Mouse (Mus musculus) forebrain, embryonic 15.5 days (tissue): ENCODE data around the gene Macrod2. TPM values are rescaled to one million over a fixed set of nuclear protein-coding genes. Genes with fewer than 3 reads are reported as not detected.
A peak's percentile ranks its signal among the peaks of the same experiment; 100 is the strongest.

Experiments used
- ATAC-seq: fragments of 200-750 bp; cut with Nextera tagmentation; replicated peaks from 2 replicates; pipeline ENCODE4 v1.8.0; 2017; ENCODE audit warnings: mild to moderate bottlenecking, moderate TSS enrichment, moderate library complexity
- H3K27ac ChIP-seq: fragments of 300-500 bp; sonication (generic); replicated peaks from 2 replicates; pipeline ENCODE4 v1.5.1; 2015; ENCODE audit warnings: mild to moderate bottlenecking, inconsistent platforms
- H3K27me3 ChIP-seq: fragments of 300-500 bp; sonication (generic); 2 replicates; pipeline ENCODE4 v1.6.1; 2015; ENCODE audit warnings: inconsistent platforms
- H3K36me3 ChIP-seq: fragments of 300-500 bp; sonication (generic); 2 replicates; pipeline ENCODE4 v1.6.1; 2015; ENCODE audit warnings: mild to moderate bottlenecking, inconsistent platforms
- H3K4me1 ChIP-seq: fragments of 300-500 bp; sonication (generic); 2 replicates; pipeline ENCODE4 v1.6.1; 2015; ENCODE audit warnings: inconsistent platforms
- H3K4me2 ChIP-seq: fragments of 300-500 bp; sonication (generic); replicated peaks from 2 replicates; pipeline ENCODE4 v1.6.1; 2015; ENCODE audit warnings: mild to moderate bottlenecking, inconsistent platforms
- H3K4me3 ChIP-seq: fragments of 300-500 bp; sonication (generic); 2 replicates; pipeline ENCODE4 v1.5.1; 2015; ENCODE audit warnings: mild to moderate bottlenecking, inconsistent platforms
- H3K9ac ChIP-seq: fragments of 300-500 bp; sonication (generic); replicated peaks from 2 replicates; pipeline ENCODE4 v1.6.1; 2015; ENCODE audit warnings: mild to moderate bottlenecking, inconsistent platforms
- H3K9me3 ChIP-seq: fragments of 300-500 bp; sonication (generic); 2 replicates; pipeline ENCODE4 v1.6.1; 2016; ENCODE audit warnings: inconsistent platforms
- WGBS: fragments of 180-500 bp; shearing (Covaris S2); methylation state at CpG from one replicate; pipeline ENCODE4 v1.1.7; 2015; ENCODE audit warnings: mixed read lengths; 5-methylcytosine and 5-hydroxymethylcytosine counted together
- polyA plus RNA-seq: library from polyadenylated mRNA; unstranded; fragments of >200 nt; fragmentation: Nextera tagmentation; extraction: Ambion mirVana; gene quantifications from 2 replicates; pipeline ENCODE4 v1.2.1, GENCODE M21; 2015

The Macrod2 gene
- polyA plus RNA-seq, 1 experiment from 2014 or later, result 93.1 TPM

DNA sequence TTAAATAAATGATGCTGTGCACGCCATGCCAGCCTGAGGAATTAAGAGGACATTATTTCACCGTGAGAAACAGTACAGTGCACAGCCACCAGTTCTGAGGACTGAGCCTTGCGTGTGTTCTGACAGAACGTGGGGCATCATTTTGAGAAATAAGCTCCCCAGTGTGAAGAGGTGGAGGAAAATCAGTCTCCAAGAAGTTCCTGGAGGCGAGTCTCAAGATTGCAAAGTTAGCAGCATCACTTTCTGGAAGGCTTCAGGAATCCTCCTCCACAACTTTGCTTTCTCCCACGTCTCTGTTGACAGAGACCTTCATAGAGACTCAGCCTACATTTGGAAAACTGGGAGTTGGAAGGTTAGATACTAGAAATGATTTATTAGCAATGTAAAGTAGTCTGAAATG is 932.2 kb downstream of the Macrod2 start:
- 88% methylated on average over 6 of the region's 6 CpGs for WGBS
- no peaks in the 10 kb centered on the region; the same call in 1 of the 2 replicates for H3K4me1 ChIP-seq
- H3K9ac ChIP-seq, result no peak overlapping the region
- H3K36me3 ChIP-seq, result no peaks in the 10 kb centered on the region
- H3K9me3 ChIP-seq, result no peaks in the 10 kb centered on the region
- ATAC-seq, result no peak
- H3K4me3 ChIP-seq, result no peak overlapping the region
- no peaks in the 10 kb centered on the region for H3K27me3 ChIP-seq
- no peak overlapping the region for H3K27ac ChIP-seq
- H3K4me2 ChIP-seq, result no peak overlapping the region

DNA sequence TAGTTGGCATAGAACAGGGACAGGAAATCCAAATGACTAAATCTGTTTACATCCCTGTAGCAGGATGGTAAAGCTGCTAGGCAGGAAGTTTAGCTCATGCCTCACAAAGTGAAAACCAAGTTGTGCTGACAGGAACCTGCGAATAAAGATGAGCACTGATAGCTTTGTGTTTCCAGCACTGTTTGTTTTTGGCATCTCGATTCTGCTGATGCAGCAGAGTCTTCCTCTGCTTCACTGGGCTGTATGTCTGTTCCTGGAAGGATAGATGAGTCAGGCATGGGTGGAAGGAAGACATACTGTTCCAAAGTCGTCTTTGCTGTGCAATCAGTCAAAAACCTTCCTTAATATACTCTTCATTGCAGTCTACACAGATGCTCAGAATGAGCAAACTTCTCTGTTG is 942.6 kb downstream of the Macrod2 start:
- Histone ChIP-seq H3K9me3 (no peaks in the 10 kb centered on the region), H3K36me3 (no peaks in the 10 kb centered on the region), H3K4me2 (no peak overlapping the region), H3K4me1 (no peaks in the 10 kb centered on the region), H3K27ac (no peak overlapping the region), H3K27me3 (no peaks in the 10 kb centered on the region), H3K9ac (no peak overlapping the region), H3K4me3 (no peak overlapping the region)
- WGBS, result 83% methylated on average over 3 of the region's 3 CpGs
- no peak for ATAC-seq

DNA sequence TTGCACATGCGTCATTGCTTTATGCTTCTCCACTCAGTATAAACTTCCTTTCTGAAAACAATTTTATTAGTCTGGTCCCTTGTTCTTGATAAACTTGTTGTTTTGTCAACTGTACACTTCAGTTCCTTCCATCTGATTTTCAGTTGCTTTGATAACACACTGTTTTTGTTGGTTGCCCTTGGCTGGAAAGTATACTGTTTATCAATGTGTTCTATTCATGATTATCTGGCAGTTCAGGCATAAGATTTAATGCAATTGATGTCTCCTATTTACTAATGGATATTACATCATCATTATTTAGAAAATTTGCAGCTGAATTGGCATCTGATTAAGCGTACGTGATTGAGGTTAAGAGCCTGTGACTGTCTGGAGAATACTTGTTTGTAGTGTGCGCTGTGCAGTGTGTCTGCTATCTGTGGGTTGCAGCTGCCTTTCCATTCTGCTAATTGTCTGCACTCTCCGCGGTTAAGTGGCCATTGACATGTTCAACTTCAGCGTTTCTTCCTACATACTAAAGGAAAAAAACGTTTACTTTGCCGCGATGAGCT is 949.0 kb downstream of the Macrod2 start:
- peak; percentile 92 for ATAC-seq
- Histone ChIP-seq H3K9ac (no peak overlapping the region), H3K4me1 (peaks cover 4% of the 10 kb centered on the region; the same call in 1 of the 2 replicates), H3K36me3 (no peaks in the 10 kb centered on the region), H3K27me3 (no peaks in the 10 kb centered on the region), H3K27ac (no peak overlapping the region), H3K4me3 (no peak overlapping the region), H3K4me2 (no peak overlapping the region), H3K9me3 (no peaks in the 10 kb centered on the region)
- 34% methylated on average over 10 of the region's 10 CpGs for WGBS

DNA sequence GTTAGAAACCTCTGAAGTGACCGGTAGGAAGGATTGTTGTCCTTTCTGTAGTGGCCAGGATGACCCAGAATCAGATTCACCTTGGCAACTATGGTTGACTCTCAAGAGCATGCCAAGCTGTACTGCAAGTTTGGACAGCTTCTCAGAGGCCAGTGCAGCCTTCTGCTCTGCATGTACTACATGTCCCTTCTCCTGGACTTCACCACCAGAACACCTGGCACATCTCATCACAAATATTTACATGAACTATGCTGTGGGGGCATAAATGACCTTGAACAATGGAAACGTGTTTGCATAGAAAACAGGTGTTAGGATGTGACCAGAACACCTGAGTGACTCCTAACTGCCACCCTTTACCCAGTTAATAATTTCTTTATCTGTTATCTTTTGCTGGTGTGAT is 957.5 kb downstream of the Macrod2 start:
- Histone ChIP-seq H3K27me3 (no peaks in the 10 kb centered on the region), H3K27ac (no peak overlapping the region), H3K4me1 (no peaks in the 10 kb centered on the region), H3K4me3 (no peak overlapping the region), H3K36me3 (no peaks in the 10 kb centered on the region), H3K9ac (no peak overlapping the region), H3K9me3 (no peaks in the 10 kb centered on the region), H3K4me2 (no peak overlapping the region)
- no peak for ATAC-seq
- 84% methylated on average over 2 of the region's 2 CpGs for WGBS

DNA sequence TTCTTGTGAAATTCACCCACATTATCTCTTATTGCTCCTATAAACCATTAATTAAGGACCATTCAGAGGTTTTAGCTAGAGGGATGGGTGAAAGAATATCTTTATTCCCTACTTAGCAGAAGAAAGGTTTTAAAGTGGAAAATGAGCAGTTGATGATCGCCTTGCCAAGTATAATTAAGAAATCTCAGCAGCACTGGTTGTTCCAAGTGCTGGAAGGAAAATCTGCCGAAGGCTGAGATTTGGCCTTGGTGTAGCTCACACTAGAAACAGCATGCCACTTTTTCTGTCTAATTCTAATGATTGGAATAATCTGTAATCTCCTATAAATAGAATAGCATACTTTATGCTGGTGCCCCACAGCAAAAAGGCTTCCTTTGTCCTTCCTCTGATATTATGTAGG is 993.5 kb downstream of the Macrod2 start:
- Histone ChIP-seq H3K4me3 (no peak overlapping the region), H3K9me3 (no peaks in the 10 kb centered on the region), H3K27me3 (no peaks in the 10 kb centered on the region), H3K36me3 (no peaks in the 10 kb centered on the region), H3K9ac (no peak overlapping the region), H3K27ac (no peak overlapping the region), H3K4me1 (peaks cover 8% of the 10 kb centered on the region), H3K4me2 (no peak overlapping the region)
- WGBS, result 47% methylated on average over 2 of the region's 2 CpGs
- no peak for ATAC-seq

DNA sequence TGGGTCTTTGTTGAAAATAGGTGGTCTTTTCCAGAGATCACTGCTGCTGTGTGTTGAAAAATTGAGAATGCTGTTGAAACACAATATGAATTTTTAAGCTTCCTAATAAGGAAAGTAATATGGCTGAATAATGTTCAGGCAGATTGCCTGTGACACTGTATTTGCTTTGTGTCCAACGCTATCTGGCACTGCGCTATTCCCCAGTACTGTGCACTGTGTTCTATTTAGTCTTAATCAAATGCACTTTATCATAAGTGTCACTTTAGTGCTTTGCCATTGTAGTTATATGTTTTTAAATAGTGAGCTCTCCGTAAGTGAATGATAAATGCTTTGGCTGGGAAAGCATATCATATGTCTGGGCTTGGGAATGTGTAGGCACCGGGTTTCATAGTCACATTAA is 996.1 kb downstream of the Macrod2 start:
- Histone ChIP-seq H3K9ac (no peak overlapping the region), H3K4me1 (peaks cover 8% of the 10 kb centered on the region), H3K36me3 (no peaks in the 10 kb centered on the region), H3K4me2 (no peak overlapping the region), H3K27me3 (no peaks in the 10 kb centered on the region), H3K4me3 (no peak overlapping the region), H3K9me3 (no peaks in the 10 kb centered on the region), H3K27ac (no peak overlapping the region)
- no peak for ATAC-seq
- 90% methylated on average over 4 of the region's 4 CpGs for whole genome bisulfite sequencing

DNA sequence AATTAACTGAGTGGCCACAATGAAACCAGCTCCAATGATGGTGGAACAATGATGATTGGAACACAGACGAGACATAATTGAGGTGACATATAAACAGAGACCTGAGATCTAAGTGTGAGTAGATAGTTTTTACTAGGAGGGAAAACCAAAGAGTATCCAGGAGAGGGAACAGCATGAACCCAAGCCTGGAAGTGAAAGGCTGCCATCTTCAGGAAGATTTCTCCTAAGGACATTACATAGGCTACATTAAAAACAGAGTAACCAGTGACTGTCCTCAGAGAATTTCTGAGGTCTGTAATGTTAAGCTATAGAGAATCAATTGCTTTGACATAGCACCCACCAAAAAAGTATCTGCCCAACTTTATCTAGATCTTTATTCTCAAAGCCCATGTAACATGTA is 999.7 kb downstream of the Macrod2 start:
- Histone ChIP-seq H3K27ac (no peak overlapping the region), H3K9ac (no peak overlapping the region), H3K27me3 (no peaks in the 10 kb centered on the region), H3K4me3 (no peak overlapping the region), H3K4me2 (no peak overlapping the region), H3K9me3 (no peaks in the 10 kb centered on the region), H3K36me3 (no peaks in the 10 kb centered on the region), H3K4me1 (no peaks in the 10 kb centered on the region)
- no peak for ATAC-seq
- 47% methylated on average over 1 of the region's 1 CpGs for WGBS

DNA sequence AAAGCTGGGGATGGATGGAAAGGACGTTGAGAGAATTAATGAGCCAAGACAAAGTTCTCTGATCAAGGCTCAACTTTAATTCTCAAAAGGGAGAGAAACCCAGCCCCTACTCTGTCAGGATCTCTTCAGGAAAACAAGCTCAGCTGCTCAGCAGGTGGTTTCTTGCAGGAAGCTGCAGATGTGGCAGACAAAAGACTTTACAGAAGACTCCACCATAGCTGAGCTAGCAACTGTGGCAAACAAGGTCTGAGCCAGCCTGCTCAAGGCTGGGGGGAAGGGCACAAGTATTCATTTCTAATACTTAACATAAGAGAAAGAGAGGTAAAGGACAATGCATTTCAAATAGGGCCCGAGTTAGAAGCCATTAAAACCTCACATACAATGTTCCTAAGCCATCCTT is 1013.7 kb downstream of the Macrod2 start:
- no peaks in the 10 kb centered on the region for H3K27me3 ChIP-seq
- no peaks in the 10 kb centered on the region for H3K4me1 ChIP-seq
- H3K36me3 ChIP-seq, result no peaks in the 10 kb centered on the region
- H3K4me2 ChIP-seq, result no peak overlapping the region
- no peaks in the 10 kb centered on the region for H3K9me3 ChIP-seq
- no peak overlapping the region for H3K4me3 ChIP-seq
- no peak overlapping the region for H3K9ac ChIP-seq
- no peak for ATAC-seq
- no peak overlapping the region for H3K27ac ChIP-seq
- 10% methylated on average over 2 of the region's 2 CpGs for WGBS

DNA sequence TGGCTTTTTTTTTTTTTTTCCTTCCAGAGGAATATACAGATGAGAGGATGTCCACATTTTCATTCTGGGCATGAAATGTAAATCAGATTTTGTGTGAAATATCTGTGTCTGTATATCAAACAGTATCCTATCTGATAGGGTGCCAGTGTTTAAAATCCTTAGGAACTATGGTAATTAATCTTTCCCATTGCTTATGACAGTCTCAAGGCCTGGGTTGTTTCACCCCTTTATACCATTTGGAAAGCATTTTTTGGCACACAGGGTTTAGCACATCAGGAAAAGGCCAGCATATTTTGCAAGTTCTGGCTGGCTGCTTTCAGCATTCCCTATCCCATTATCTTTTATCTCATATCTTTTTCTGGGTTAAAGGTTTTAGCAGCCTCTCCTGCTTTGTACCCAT is 1021.3 kb downstream of the Macrod2 start:
- Histone ChIP-seq H3K27ac (no peak overlapping the region), H3K9me3 (no peaks in the 10 kb centered on the region), H3K36me3 (no peaks in the 10 kb centered on the region), H3K4me1 (peaks cover 9% of the 10 kb centered on the region; the same call in 1 of the 2 replicates), H3K9ac (no peak overlapping the region), H3K27me3 (no peaks in the 10 kb centered on the region), H3K4me2 (no peak overlapping the region), H3K4me3 (no peak overlapping the region)
- ATAC-seq, result no peak

DNA sequence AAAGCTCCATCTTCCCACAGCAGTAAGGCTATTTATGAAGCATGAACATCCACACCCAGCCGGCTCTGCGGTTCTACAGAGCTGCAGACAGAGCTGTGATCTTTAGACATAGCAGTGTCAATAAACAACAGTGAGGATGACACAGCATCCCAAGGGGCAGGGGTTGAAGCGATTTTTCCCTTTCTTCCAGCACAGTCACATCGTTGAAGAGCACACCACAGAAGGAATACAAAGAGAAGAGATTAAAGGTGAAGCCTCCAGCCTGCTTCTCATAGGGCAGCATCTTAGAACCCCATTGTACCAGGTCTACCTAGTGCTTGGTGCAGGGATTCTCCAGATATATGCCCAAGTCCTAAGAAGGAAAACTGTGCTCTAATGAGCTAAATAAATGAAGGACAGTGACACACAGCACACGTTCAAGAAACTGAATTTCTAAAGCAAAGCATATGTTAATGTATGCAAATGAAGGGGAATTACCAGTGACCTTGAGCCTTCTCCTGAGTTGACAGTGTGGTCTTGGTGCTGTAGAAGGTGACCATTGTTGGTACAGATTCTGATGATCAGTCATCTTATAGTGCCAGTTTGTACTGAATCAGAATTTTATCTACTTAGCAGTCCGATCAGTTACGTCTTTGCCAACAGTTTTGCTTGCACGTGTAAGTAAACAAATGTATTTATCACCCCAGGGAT is 1021.9 kb downstream of the Macrod2 start:
- Histone ChIP-seq H3K4me2 (no peak overlapping the region), H3K9ac (no peak overlapping the region), H3K27me3 (no peaks in the 10 kb centered on the region), H3K4me3 (no peak overlapping the region), H3K27ac (no peak overlapping the region), H3K9me3 (no peaks in the 10 kb centered on the region), H3K36me3 (no peaks in the 10 kb centered on the region), H3K4me1 (peaks cover 9% of the 10 kb centered on the region; the same call in 1 of the 2 replicates)
- 0 out of 2 replicates have a peak, but pooled peaks have one; percentile 11 for ATAC-seq
- 49% methylated on average over 8 of the region's 8 CpGs for WGBS

DNA sequence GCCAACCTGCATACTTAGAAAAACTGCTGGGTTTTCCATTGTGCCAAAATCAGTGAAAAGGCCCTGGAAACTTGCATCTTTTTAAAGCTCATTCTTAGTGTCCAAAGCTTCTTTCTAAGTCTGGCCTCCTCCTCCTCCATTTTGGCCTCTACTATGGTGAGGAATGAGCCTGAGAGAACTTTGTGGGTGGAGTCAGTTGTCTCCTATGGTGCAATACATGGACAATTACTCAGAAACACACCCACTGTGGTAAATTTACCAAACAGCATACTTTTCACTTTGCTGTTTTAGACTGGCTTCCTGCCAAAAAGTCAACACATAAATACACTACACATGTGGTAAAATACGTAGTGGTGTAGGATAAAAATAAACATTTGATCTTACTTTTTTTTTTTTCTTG is 1024.7 kb downstream of the Macrod2 start:
- 43% methylated on average over 1 of the region's 1 CpGs for WGBS
- no peaks in the 10 kb centered on the region for H3K9me3 ChIP-seq

DNA sequence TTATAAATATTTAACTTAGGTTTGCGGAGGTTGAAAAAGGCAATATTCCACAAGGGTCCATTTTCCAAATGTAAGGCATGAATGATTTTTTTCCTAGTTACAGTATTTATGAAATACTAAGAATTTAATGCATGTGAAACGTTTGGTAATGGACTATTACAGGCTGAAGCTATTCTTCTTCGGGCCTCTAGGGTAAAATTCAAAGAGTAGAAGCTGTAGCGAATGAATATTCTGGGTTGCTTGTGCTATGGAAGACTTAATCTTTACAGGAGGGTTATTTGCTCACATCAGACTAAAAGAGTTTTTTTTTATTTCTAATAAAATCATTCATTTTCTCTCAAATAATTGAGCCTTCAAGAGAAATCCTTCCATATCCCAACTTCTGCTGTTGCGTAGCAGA is 1039.0 kb downstream of the Macrod2 start:
- no peak for ATAC-seq
- no peak overlapping the region for H3K4me2 ChIP-seq
- H3K9me3 ChIP-seq, result no peaks in the 10 kb centered on the region
- no peak overlapping the region for H3K4me3 ChIP-seq
- no peaks in the 10 kb centered on the region for H3K36me3 ChIP-seq
- no peak overlapping the region for H3K27ac ChIP-seq
- WGBS, result 88% methylated on average over 5 of the region's 5 CpGs
- no peaks in the 10 kb centered on the region for H3K27me3 ChIP-seq
- no peak overlapping the region for H3K9ac ChIP-seq
- peaks cover 15% of the 10 kb centered on the region for H3K4me1 ChIP-seq

More for the DNA sequence above, 1024.7 kb downstream of the Macrod2 start:
- Histone ChIP-seq H3K27ac (no peak overlapping the region), H3K36me3 (no peaks in the 10 kb centered on the region), H3K4me3 (no peak overlapping the region), H3K27me3 (no peaks in the 10 kb centered on the region), H3K4me2 (no peak overlapping the region), H3K4me1 (peaks cover 9% of the 10 kb centered on the region; the same call in 1 of the 2 replicates), H3K9ac (no peak overlapping the region)
- no peak for ATAC-seq
